Mouse (Mus musculus): ENCODE data around the gene Ubl3. TPM values are rescaled to one million over a fixed set of nuclear protein-coding genes. Genes with fewer than 3 reads are reported as not detected.

The Ubl3 gene
- total and polyA plus RNA-seq, 2 experiments from 2014 or later: 108 to 157 TPM

GRCm38 (mm10) chr5:148488891-148489723 is 63.5 kb downstream of the Ubl3 start:
- WGBS: 50% methylated on average over 13 of the region's 13 CpGs
- ATAC-seq: peak; percentile 72
- peak overlapping the region; percentile 77 for H3K27ac ChIP-seq

DNA sequence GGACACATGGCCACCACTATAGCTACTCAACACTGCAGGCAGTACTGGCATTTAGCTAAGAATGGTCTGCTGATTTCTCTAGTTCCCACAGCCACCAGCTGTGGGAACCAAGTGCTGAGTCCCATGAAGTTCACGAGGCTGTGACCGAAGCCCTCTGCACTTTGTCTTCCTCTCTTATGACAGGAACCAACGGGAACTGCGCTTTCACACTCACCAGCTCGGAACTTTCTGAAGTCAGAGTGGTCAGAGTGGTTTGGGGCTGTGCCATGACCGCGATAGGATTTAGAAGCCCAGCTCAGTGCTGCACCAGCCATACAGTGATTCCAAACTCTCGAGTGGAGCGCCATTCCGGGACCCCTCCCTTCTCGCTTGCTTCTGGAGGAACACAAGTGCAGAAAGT is 66.4 kb downstream of the Ubl3 start:
- H3K4me1 ChIP-seq (ENCODE audit: insufficient read depth, low read length): peaks cover 11% of the 10 kb centered on the region; the same call in 1 of the 2 replicates
- no peak overlapping the region for H3K4me3 ChIP-seq (ENCODE audit: low read length)
- WGBS: 89% methylated on average over 11 of the region's 11 CpGs
- no peaks in the 10 kb centered on the region for H3K36me3 ChIP-seq (ENCODE audit: insufficient read depth, low read length)
- DNase-seq (ENCODE audit: low spot score) (no peak), ATAC-seq (no peak)
- H3K9ac ChIP-seq (replicated peaks; ENCODE audit: low read length): no peak overlapping the region
- no peak for TF ChIP-seq CTCF (IDR thresholded peaks at IDR 0.05; ENCODE audit: low read depth)
- H3K9me3 ChIP-seq (ENCODE audit: low read length): no peaks in the 10 kb centered on the region
- H3K4me2 ChIP-seq (ENCODE audit: low read depth, low read length): no peak overlapping the region
- H3K27ac ChIP-seq: no peak overlapping the region
- no peaks in the 10 kb centered on the region for H3K27me3 ChIP-seq (ENCODE audit: insufficient read depth, low read length)

More at GRCm38 (mm10) chr5:148488891-148489723, 63.5 kb downstream of the Ubl3 start:
- peak; percentile 64 for DNase-seq (ENCODE audit: low spot score)
- no peak for TF ChIP-seq CTCF (IDR thresholded peaks at IDR 0.05; ENCODE audit: low read depth)
- Histone ChIP-seq H3K9ac (replicated peaks; ENCODE audit: low read length) (no peak overlapping the region), H3K4me1 (ENCODE audit: insufficient read depth, low read length) (peaks cover 11% of the 10 kb centered on the region; the same call in 1 of the 2 replicates), H3K36me3 (ENCODE audit: insufficient read depth, low read length) (no peaks in the 10 kb centered on the region), H3K4me3 (ENCODE audit: low read length) (no peak overlapping the region), H3K27me3 (ENCODE audit: insufficient read depth, low read length) (no peaks in the 10 kb centered on the region), H3K4me2 (ENCODE audit: low read depth, low read length) (peak overlapping the region; percentile 45), H3K9me3 (ENCODE audit: low read length) (no peaks in the 10 kb centered on the region)

- H3K4me2 ChIP-seq (ENCODE audit: low read depth, low read length): no peak overlapping the region
- H3K36me3 ChIP-seq (ENCODE audit: insufficient read depth, low read length): no peaks in the 10 kb centered on the region
- no peak overlapping the region for H3K9ac ChIP-seq (replicated peaks; ENCODE audit: low read length)
- no peaks in the 10 kb centered on the region for H3K4me1 ChIP-seq (ENCODE audit: insufficient read depth, low read length)
- no peak for TF ChIP-seq CTCF (IDR thresholded peaks at IDR 0.05; ENCODE audit: low read depth)
- H3K9me3 ChIP-seq (ENCODE audit: low read length): no peaks in the 10 kb centered on the region
- WGBS: 72% methylated on average over 3 of the region's 3 CpGs
- H3K4me3 ChIP-seq (ENCODE audit: low read length): no peak overlapping the region
- H3K27ac ChIP-seq: 0 out of 2 replicates have a peak overlapping the region, but pooled peaks have one; percentile 45
- DNase-seq (ENCODE audit: low spot score): peak; percentile 11
- no peaks in the 10 kb centered on the region for H3K27me3 ChIP-seq (ENCODE audit: insufficient read depth, low read length)
- ATAC-seq: no peak
Measured at GRCm38 (mm10) chr5:148481745-148482144, 70.8 kb downstream of the Ubl3 start.

DNA sequence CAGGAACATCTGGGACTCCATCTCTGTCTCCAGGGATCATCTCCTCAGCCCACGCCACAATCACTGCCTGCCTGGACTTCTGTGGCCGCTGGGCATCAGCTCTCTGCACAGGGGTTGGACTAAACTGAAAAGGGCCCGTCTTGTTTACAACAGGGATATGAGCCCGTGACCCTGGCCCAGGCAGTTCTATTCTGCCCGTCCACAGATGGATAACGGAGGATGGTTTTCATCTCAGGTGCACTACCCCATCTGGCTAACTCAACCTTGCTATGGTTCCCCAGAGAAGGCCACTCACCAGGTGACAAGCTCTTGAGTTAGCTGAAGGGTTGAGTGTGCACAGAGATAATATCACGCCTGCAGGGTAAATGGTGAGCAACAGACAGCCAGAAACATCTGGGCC is 78.2 kb downstream of the Ubl3 start:
- H3K27me3 ChIP-seq (ENCODE audit: insufficient read depth, low read length): no peaks in the 10 kb centered on the region
- no peak overlapping the region for H3K4me2 ChIP-seq (ENCODE audit: low read depth, low read length)
- no peak for TF ChIP-seq CTCF (IDR thresholded peaks at IDR 0.05; ENCODE audit: low read depth)
- no peak overlapping the region for H3K9ac ChIP-seq (replicated peaks; ENCODE audit: low read length)
- no peaks in the 10 kb centered on the region for H3K36me3 ChIP-seq (ENCODE audit: insufficient read depth, low read length)
- no peak overlapping the region for H3K4me3 ChIP-seq (ENCODE audit: low read length)
- H3K4me1 ChIP-seq (ENCODE audit: insufficient read depth, low read length): no peaks in the 10 kb centered on the region
- 81% methylated on average over 7 of the region's 7 CpGs for WGBS
- no peaks in the 10 kb centered on the region for H3K9me3 ChIP-seq (ENCODE audit: low read length)
- H3K27ac ChIP-seq: no peak overlapping the region
- ATAC-seq (no peak), DNase-seq (ENCODE audit: low spot score) (no peak)

- DNase-seq (ENCODE audit: low spot score) (no peak), ATAC-seq (no peak)
- no peak for TF ChIP-seq CTCF (IDR thresholded peaks at IDR 0.05; ENCODE audit: low read depth)
- no peaks in the 10 kb centered on the region for H3K9me3 ChIP-seq (ENCODE audit: low read length)
- no peak overlapping the region for H3K4me3 ChIP-seq (ENCODE audit: low read length)
- WGBS: 60% methylated on average over 14 of the region's 14 CpGs
- H3K27me3 ChIP-seq (ENCODE audit: insufficient read depth, low read length): no peaks in the 10 kb centered on the region
- H3K9ac ChIP-seq (replicated peaks; ENCODE audit: low read length): no peak overlapping the region
- 0 out of 2 replicates have a peak, but pooled peaks cover 3% of the 10 kb centered on the region for H3K4me1 ChIP-seq (ENCODE audit: insufficient read depth, low read length)
- H3K36me3 ChIP-seq (ENCODE audit: insufficient read depth, low read length): no peaks in the 10 kb centered on the region
- H3K27ac ChIP-seq: no peak overlapping the region
- H3K4me2 ChIP-seq (ENCODE audit: low read depth, low read length): no peak overlapping the region
Measured at GRCm38 (mm10) chr5:148468626-148469441, 83.8 kb downstream of the Ubl3 start.

- WGBS: 35% methylated on average over 8 of the region's 8 CpGs
- Histone ChIP-seq H3K4me2 (ENCODE audit: low read depth, low read length) (no peak overlapping the region), H3K4me3 (ENCODE audit: low read length) (no peak overlapping the region), H3K36me3 (ENCODE audit: insufficient read depth, low read length) (no peaks in the 10 kb centered on the region), H3K9me3 (ENCODE audit: low read length) (no peaks in the 10 kb centered on the region), H3K27ac (no peak overlapping the region), H3K9ac (replicated peaks; ENCODE audit: low read length) (no peak overlapping the region), H3K27me3 (ENCODE audit: insufficient read depth, low read length) (no peaks in the 10 kb centered on the region), H3K4me1 (ENCODE audit: insufficient read depth, low read length) (0 out of 2 replicates have a peak, but pooled peaks cover 3% of the 10 kb centered on the region)
- TF ChIP-seq CTCF (IDR thresholded peaks at IDR 0.05; ENCODE audit: low read depth): no peak
- DNase-seq (ENCODE audit: low spot score): no peak
- ATAC-seq: no peak
Measured at GRCm38 (mm10) chr5:148466933-148467607, 85.5 kb downstream of the Ubl3 start.

Measured in hindbrain, postnatal 0 days (tissue).